Mouse (Mus musculus) heart, embryonic 10.5 days (tissue): ENCODE results near the gene Slc30a3. TPM values are rescaled to one million over a fixed set of nuclear protein-coding genes. Genes with fewer than 3 reads are reported as not detected.
A peak's percentile ranks its signal among the peaks of the same experiment; 100 is the strongest.
"Not testable (repeated sequence)": the region's sequence is repeated elsewhere in the genome, so short reads cannot be mapped to it uniquely, and the experiment has no call there.

ENCODE experiments used
- DNase-seq: peaks from one replicate; pipeline ENCODE4 v3.0.0-alpha.2; 2017; ENCODE audit warnings: low spot score
- H3K27ac ChIP-seq: fragments of 300-500 bp; sonication (generic); 2 replicates; pipeline ENCODE4 v1.5.1; 2016; ENCODE audit warnings: mild to moderate bottlenecking
- H3K27me3 ChIP-seq: fragments of 300-500 bp; sonication (generic); 2 replicates; pipeline ENCODE4 v1.6.1; 2016; ENCODE audit warnings: mild to moderate bottlenecking; ENCODE audit not compliant: poor library complexity, insufficient read depth, severe bottlenecking
- H3K36me3 ChIP-seq: fragments of 300-500 bp; sonication (generic); 2 replicates; pipeline ENCODE4 v1.6.1; 2016; ENCODE audit warnings: mild to moderate bottlenecking, moderate library complexity
- H3K4me1 ChIP-seq: fragments of 300-500 bp; sonication (generic); 2 replicates; pipeline ENCODE4 v1.6.1; 2016; ENCODE audit warnings: mild to moderate bottlenecking
- H3K4me3 ChIP-seq: fragments of 300-500 bp; sonication (generic); 2 replicates; pipeline ENCODE4 v1.5.1; 2016; ENCODE audit warnings: mild to moderate bottlenecking, moderate library complexity
- H3K9me3 ChIP-seq: fragments of 300-500 bp; sonication (generic); 2 replicates; pipeline ENCODE4 v1.6.1; 2016; ENCODE audit warnings: mild to moderate bottlenecking, moderate library complexity
- WGBS: fragments of 180-500 bp; shearing (Covaris S2); methylation state at CpG from one replicate; pipeline ENCODE4 v1.1.7; 2016; 5-methylcytosine and 5-hydroxymethylcytosine counted together
- polyA plus RNA-seq: library from polyadenylated mRNA; unstranded; fragments of >200 nt; fragmentation: Nextera tagmentation; extraction: Ambion mirVana; gene quantifications from 2 replicates; pipeline ENCODE4 v1.2.1, GENCODE M21; 2016

Slc30a3 gene
- polyA plus RNA-seq, 1 experiment from 2014 or later: 0.62 TPM

DNA sequence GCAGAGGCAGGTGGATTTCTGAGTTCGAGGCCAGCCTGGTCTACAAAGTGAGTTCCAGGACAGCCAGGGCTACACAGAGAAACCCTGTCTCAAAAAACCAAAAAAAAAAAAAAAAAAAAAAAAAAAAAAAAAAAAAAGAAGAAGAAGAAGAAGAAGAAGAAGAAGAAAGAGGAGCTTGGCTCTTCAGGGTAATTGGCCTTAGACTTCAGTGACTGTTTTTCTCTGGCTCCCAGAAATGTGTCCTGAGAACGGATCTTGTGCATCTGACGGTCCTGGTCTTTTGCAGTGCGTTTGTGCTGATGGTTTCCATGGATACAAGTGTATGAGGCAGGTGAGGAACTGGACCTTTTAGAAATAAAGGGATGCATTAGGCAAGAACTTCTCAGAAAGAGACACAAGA, 54.3 kb downstream of the Slc30a3 start:
- H3K4me3 ChIP-seq: peak overlapping the region; percentile 84
- not testable (repeated sequence) for H3K9me3 ChIP-seq, DNase-seq, H3K27me3 ChIP-seq
- H3K36me3 ChIP-seq: peaks cover 29% of the 10 kb centered on the region
- H3K27ac ChIP-seq: peak overlapping the region; percentile 93; the same call in 1 of the 2 replicates
- peaks cover 15% of the 10 kb centered on the region; the same call in 1 of the 2 replicates for H3K4me1 ChIP-seq
- WGBS: 62% methylated on average over 4 of the region's 4 CpGs

DNA sequence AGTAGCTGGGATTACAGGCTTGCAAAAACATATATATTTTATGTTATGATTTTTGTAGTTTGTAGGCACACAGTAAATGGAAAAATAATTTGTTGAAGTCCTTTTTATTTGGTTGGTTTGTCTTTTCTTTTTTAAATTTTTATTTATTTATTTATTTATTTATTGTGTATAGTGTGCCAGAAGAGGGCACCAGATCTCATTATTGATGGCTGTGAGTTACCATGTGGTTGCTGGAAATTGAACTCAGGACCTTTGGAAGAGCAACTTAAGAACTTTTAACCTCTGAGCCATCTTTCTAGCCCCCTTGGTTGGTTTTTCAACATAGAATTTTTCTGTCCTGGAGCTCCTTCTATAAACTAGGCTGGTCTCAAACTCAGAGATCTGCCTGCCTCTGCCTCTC, 57.6 kb downstream of the Slc30a3 start:
- Histone ChIP-seq H3K36me3 (peaks cover 11% of the 10 kb centered on the region), H3K4me1 (peaks cover 8% of the 10 kb centered on the region; the same call in 1 of the 2 replicates), H3K4me3 (no peak overlapping the region), H3K27me3 (no peaks in the 10 kb centered on the region), H3K9me3 (no peaks in the 10 kb centered on the region), H3K27ac (no peak overlapping the region)
- DNase-seq: no peak

DNA sequence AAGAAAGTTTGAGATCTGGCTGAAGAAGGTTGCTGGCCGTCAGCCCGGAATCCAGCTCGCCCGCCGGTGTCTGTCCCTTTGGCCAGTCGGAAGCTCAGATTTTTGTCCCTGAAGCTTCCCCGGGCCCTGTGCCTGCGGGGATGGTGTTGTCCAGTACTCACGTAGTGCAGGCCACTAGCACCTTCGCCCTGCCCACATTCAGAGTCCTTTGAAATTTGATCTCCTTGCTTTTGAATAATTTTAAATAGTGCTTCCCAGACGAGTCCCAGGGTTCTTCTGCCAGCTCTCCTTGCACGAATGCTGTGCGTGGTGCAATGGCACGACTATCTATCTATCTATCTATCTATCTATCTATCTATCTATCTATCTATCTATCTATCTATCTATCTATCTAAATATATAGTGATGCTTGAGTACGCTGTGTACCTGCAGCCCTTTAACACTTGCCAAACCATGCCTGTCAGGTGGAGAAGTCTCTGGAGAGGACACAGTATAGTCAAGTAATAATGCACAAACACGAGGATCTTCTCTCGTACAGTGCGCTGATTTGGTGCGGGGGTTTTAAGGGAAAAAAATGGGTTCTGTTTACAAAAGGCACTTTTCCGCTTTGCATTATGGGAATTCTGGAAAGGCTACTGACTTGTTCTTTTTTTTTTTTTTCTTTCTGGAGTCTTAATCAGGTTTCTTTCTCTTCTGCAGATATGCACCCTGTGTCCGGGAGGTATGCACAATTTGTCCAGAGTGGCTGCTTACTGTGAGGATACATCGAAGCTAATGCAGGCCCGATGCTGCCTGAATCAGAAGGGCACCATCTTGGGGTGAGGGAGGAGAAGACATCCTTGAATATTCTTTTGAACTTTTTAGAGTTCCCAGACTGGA, 59.0 kb downstream of the Slc30a3 start, which contains the start of gene Slc5a6:
Gene Slc5a6 (minus strand): TSS at position 162 of the 879 bp plus-strand sequence.
- no peaks in the 10 kb centered on the region for H3K9me3 ChIP-seq
- peaks cover 11% of the 10 kb centered on the region for H3K36me3 ChIP-seq
- H3K27me3 ChIP-seq: no peaks in the 10 kb centered on the region
- peak within 1 kb of the TSS; percentile 70 for H3K4me3 ChIP-seq
- peak within 1 kb of the TSS; percentile 97 for H3K27ac ChIP-seq
- peaks cover 3% of the 10 kb centered on the region; the same call in 1 of the 2 replicates for H3K4me1 ChIP-seq
- under 1% methylated on average over 23 of the region's 23 CpGs for WGBS
- no peak for DNase-seq

GRCm38 (mm10) chr5:31047848-31048762, 59.9 kb downstream of the Slc30a3 start, which contains the start of gene Atraid:
TSS of gene Atraid (plus strand) at chr5:31048312.
- Histone ChIP-seq H3K9me3 (no peaks in the 10 kb centered on the region), H3K4me1 (no peaks in the 10 kb centered on the region), H3K36me3 (peaks cover 15% of the 10 kb centered on the region), H3K4me3 (peak within 1 kb of the TSS; percentile 70), H3K27me3 (no peaks in the 10 kb centered on the region), H3K27ac (peak within 1 kb of the TSS; percentile 97)
- WGBS: under 1% methylated on average over 73 of the region's 73 CpGs
- peak; percentile 99 for DNase-seq

DNA sequence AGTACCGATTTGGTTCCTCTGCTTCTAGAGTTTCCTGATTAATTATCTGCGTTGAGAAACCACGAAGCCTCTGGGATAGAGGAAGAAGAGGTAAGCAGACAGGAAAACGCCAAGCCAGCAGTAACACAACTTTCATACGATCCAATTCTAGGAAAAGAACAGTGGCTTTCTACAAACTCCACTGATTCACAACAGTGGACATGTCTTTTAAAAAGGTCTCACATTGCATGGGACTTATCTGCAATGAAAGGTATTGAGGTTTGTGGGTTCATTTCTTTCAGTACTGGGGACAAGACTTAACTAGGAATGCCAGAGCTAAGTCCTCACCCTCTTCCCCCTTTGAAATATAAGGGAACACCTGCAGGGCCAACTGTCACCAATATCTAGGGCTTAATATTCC, 61.0 kb downstream of the Slc30a3 start:
- no peaks in the 10 kb centered on the region for H3K4me1 ChIP-seq
- H3K9me3 ChIP-seq: no peaks in the 10 kb centered on the region
- H3K4me3 ChIP-seq: peak overlapping the region; percentile 70
- no peaks in the 10 kb centered on the region for H3K27me3 ChIP-seq
- no peak for DNase-seq
- peaks cover 19% of the 10 kb centered on the region for H3K36me3 ChIP-seq
- H3K27ac ChIP-seq: peak overlapping the region; percentile 97
- WGBS: 72% methylated on average over 5 of the region's 5 CpGs

DNA sequence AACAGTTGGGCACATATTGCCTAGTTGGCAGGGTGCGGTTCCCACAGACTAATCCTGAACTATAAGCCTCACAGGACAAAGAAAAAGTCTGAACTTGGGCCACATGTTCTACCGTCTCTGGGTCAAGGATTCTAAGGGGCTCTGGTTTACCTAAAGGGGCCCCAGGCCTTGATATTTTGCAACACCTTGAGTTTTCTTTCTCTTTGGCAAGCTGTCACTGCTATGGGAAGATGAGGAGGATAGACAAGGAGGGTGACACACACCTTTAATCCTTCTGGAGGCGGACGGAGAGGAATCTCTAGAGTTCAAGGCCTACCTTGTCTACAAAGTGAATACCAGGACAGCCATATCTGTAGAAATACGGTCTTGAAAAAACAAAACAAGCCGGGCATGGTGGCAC, 61.6 kb downstream of the Slc30a3 start:
- Histone ChIP-seq H3K9me3 (no peaks in the 10 kb centered on the region), H3K27ac (no peak overlapping the region), H3K27me3 (no peaks in the 10 kb centered on the region), H3K4me3 (no peak overlapping the region), H3K36me3 (peaks cover 25% of the 10 kb centered on the region), H3K4me1 (no peaks in the 10 kb centered on the region)
- 93% methylated on average over 6 of the region's 6 CpGs for WGBS
- no peak for DNase-seq

DNA sequence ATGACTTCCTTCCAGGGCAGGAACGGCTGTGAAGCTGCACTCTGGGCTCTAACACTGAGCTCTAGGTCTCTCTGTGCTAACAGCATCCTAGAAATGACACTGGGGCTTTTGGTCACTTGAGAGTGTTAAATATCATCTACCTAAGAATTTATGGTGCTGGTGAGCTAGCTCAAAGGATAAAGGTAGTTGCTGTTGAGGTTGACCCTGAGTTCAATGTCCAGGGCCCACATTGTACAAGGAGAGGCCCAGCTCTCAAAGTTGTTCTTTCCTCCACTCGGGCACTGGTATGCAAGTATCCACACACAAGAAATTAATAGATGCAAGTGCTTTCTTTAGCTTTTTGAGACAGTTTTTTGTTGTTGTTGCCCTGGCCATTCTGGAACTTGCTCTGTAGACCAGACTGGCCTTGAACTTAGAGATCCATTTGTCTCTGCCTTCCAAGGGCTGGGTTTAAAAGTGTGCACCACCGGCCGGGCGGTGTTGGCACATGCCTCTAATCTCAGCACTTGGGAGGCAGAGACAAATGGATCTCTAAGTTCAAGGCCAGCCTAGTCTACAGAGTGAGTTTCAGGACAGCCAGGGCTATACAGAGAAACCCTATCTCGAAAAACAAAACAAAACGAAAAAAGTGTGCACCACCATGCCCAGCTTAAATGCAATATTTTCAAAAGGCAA, 69.7 kb downstream of the Slc30a3 start:
- Histone ChIP-seq H3K9me3 (no peaks in the 10 kb centered on the region), H3K27me3 (no peaks in the 10 kb centered on the region), H3K36me3 (peaks cover 53% of the 10 kb centered on the region), H3K4me3 (no peak overlapping the region), H3K4me1 (peaks cover 13% of the 10 kb centered on the region), H3K27ac (no peak overlapping the region)
- WGBS: 93% methylated on average over 7 of the region's 7 CpGs
- no peak for DNase-seq

GRCm38 (mm10) chr5:31036556-31036955, 71.5 kb downstream of the Slc30a3 start:
- peaks cover 13% of the 10 kb centered on the region for H3K4me1 ChIP-seq
- WGBS: 83% methylated on average over 11 of the region's 11 CpGs
- not testable (repeated sequence) for H3K4me3 ChIP-seq, H3K9me3 ChIP-seq, H3K27me3 ChIP-seq, H3K27ac ChIP-seq, DNase-seq
- H3K36me3 ChIP-seq: peaks cover 35% of the 10 kb centered on the region

Other genes starting within 250 kb of the Slc30a3 start
- gene Tmem214, start 240.2 kb downstream of the Slc30a3 start, polyA plus RNA-seq: 86.3 and 87.4 TPM in 2 replicates
- gene Agbl5, start 219.5 kb downstream of the Slc30a3 start, polyA plus RNA-seq: 12.3 and 17.4 TPM in 2 replicates
- 432 and 455 TPM in 2 replicates for gene Ost4, start 200.4 kb downstream of the Slc30a3 start, polyA plus RNA-seq
- 166 and 172 TPM in 2 replicates for gene Emilin1, start 194.8 kb downstream of the Slc30a3 start, polyA plus RNA-seq
- 10.5 and 14.5 TPM in 2 replicates for gene Khk, start 186.8 kb downstream of the Slc30a3 start, polyA plus RNA-seq
- gene Cgref1, start 162.6 kb downstream of the Slc30a3 start, polyA plus RNA-seq: 5.5 and 6.0 TPM in 2 replicates
- gene Preb, start 147.9 kb downstream of the Slc30a3 start, polyA plus RNA-seq: 118 and 124 TPM in 2 replicates
- gene Tcf23, start 139.6 kb downstream of the Slc30a3 start, polyA plus RNA-seq: 0.11 and 0.17 TPM in 2 replicates
- 79.7 and 87.6 TPM in 2 replicates for gene Atraid, start 59.9 kb downstream of the Slc30a3 start, polyA plus RNA-seq
- 9.9 and 11.3 TPM in 2 replicates for gene Slc5a6, start 59.3 kb downstream of the Slc30a3 start, polyA plus RNA-seq
- 42.7 and 50.9 TPM in 2 replicates for gene Cad, start 53.5 kb downstream of the Slc30a3 start, polyA plus RNA-seq
- not detected in 2 replicates for gene Dnajc5g, start 2.0 kb downstream of the Slc30a3 start, polyA plus RNA-seq
- gene Trim54, start 8.5 kb upstream of the Slc30a3 start, polyA plus RNA-seq: 17.0 and 23.8 TPM in 2 replicates
- gene Ucn, start 30.6 kb upstream of the Slc30a3 start, polyA plus RNA-seq: not detected in 2 replicates
- 77.3 and 87.3 TPM in 2 replicates for gene Mpv17, start 46.0 kb upstream of the Slc30a3 start, polyA plus RNA-seq
- gene Gm29609, start 71.7 kb upstream of the Slc30a3 start, polyA plus RNA-seq: 0.77 and 1.00 TPM in 2 replicates
- gene Gtf3c2, start 71.9 kb upstream of the Slc30a3 start, polyA plus RNA-seq: 67.1 and 81.9 TPM in 2 replicates
- gene Snx17, start 85.0 kb upstream of the Slc30a3 start, polyA plus RNA-seq: 133 TPM in 2 replicates
- 73.4 and 77.6 TPM in 2 replicates for gene Eif2b4, start 85.2 kb upstream of the Slc30a3 start, polyA plus RNA-seq
- 7.3 and 11.0 TPM in 2 replicates for gene Zfp513, start 94.1 kb upstream of the Slc30a3 start, polyA plus RNA-seq
- gene Ppm1g, start 112.5 kb upstream of the Slc30a3 start, polyA plus RNA-seq: 148 and 151 TPM in 2 replicates
- 149 and 153 TPM in 2 replicates for gene Nrbp1, start 132.6 kb upstream of the Slc30a3 start, polyA plus RNA-seq
- 0.28 TPM in 1 of 2 replicates, not detected in the other for gene Gm9970, start 133.0 kb upstream of the Slc30a3 start, polyA plus RNA-seq
- gene Krtcap3, start 143.5 kb upstream of the Slc30a3 start, polyA plus RNA-seq: 10.2 and 13.1 TPM in 2 replicates
- 28.6 and 31.1 TPM in 2 replicates for gene Ift172, start 182.9 kb upstream of the Slc30a3 start, polyA plus RNA-seq
- 30.2 and 51.9 TPM in 2 replicates for gene Fndc4, start 187.8 kb upstream of the Slc30a3 start, polyA plus RNA-seq
- 0.15 and 0.63 TPM in 2 replicates for gene Gckr, start 189.2 kb upstream of the Slc30a3 start, polyA plus RNA-seq